Mouse (Mus musculus) thymus, adult 2 months (tissue): ENCODE measurements around the gene Dnal4.

ENCODE experiments used
- CTCF ChIP-seq: fragments of 200-500 bp; IDR thresholded peaks from 2 replicates; pipeline ENCODE4 v1.5.1; 2012; ENCODE audit warnings: mild to moderate bottlenecking, control low read depth, low read length, moderate library complexity, borderline replicate concordance; ENCODE audit not compliant: control insufficient read depth, poor library complexity, insufficient read depth; ENCODE audit errors: extremely low read depth
- POLR2A ChIP-seq: fragments of 200-500 bp; IDR thresholded peaks from 2 replicates; pipeline ENCODE4 v1.6.1; 2012; ENCODE audit warnings: mild to moderate bottlenecking, low read length, control low read depth, moderate library complexity; ENCODE audit not compliant: control insufficient read depth, poor library complexity, insufficient read depth; ENCODE audit errors: extremely low read depth

GRCm38 (mm10) chr15:79745883-79746282 lies 31.8 kb downstream of the Dnal4 start:
- TF ChIP-seq CTCF (no peak), POLR2A (no peak)
